Mouse (Mus musculus) olfactory bulb, adult 2 months (tissue): ENCODE data around the gene Enkur.

Source experiments
- CTCF ChIP-seq: fragments of 200-500 bp; IDR thresholded peaks from 2 replicates; pipeline ENCODE4 v1.5.1; 2012; ENCODE audit warnings: low read depth, mild to moderate bottlenecking, low read length, moderate library complexity; ENCODE audit not compliant: insufficient read depth
- POLR2A ChIP-seq: fragments of 200-500 bp; IDR thresholded peaks from 2 replicates; pipeline ENCODE4 v1.6.1; 2012; ENCODE audit warnings: mild to moderate bottlenecking, low read depth, low read length, moderate library complexity; ENCODE audit not compliant: insufficient read depth

GRCm38 (mm10) chr2:21253644-21254043 is 48.5 kb upstream of the Enkur start:
- no peak for TF ChIP-seq CTCF
- TF ChIP-seq POLR2A = no peak
